Mouse (Mus musculus): Measurements from ENCODE around the gene Icam5. TPM values are rescaled to one million over a fixed set of nuclear protein-coding genes. Genes with fewer than 3 reads are reported as not detected.
"Not testable (repeated sequence)": the region's sequence is repeated elsewhere in the genome, so short reads cannot be mapped to it uniquely, and the experiment has no call there.

Gene Icam5
- polyA plus RNA-seq, 1 experiment from 2014 or later, result 0.15 TPM

DNA sequence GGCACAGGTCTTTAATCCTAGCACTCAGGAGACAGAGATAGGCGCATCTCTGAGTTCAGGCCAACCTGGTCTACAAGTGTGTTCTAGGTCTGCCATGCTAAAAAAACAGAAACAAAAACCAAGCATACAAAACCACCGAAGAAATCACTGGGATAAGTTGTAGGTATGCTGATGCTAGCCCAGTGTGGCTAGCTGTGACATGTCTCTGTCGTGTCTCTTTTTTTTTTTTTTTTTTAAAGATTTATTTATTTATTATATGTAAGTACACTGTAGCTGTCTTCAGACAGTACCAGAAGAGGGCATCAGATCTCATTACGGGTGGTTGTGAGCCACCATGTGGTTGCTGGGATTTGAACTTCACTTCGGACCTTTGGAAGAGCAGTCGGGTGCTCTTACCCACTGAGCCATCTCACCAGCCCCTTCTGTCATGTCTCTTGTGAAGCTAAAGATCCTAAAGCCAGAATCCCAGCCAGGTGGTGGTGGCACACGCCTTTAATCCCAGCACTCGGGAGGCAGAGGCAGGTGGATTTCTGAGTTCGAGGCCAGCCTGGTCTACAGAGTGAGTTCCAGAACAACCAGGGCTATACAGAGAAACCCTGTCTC is 20.8 kb upstream of the Icam5 start:
- not testable (repeated sequence) for H3K4me3 ChIP-seq (replicated peaks; ENCODE audit: low read length); H3K4me2 ChIP-seq (ENCODE audit: low read depth, low read length); H3K36me3 ChIP-seq (ENCODE audit: control insufficient read depth, insufficient read depth, low read length); ATAC-seq (ENCODE audit: insufficient read depth, low FRiP score); H3K9ac ChIP-seq (ENCODE audit: low read length); H3K27me3 ChIP-seq (ENCODE audit: control insufficient read depth, insufficient read depth, low read length); H3K9me3 ChIP-seq (replicated peaks; ENCODE audit: control insufficient read depth, low read length)
- WGBS, result 69% methylated on average over 9 of the region's 9 CpGs
- H3K4me1 ChIP-seq (ENCODE audit: control insufficient read depth, insufficient read depth, low read length), result peaks cover 14% of the 10 kb centered on the region
- H3K27ac ChIP-seq (ENCODE audit: low read length), result peak overlapping the region; percentile 84; the same call in 1 of the 2 replicates

DNA sequence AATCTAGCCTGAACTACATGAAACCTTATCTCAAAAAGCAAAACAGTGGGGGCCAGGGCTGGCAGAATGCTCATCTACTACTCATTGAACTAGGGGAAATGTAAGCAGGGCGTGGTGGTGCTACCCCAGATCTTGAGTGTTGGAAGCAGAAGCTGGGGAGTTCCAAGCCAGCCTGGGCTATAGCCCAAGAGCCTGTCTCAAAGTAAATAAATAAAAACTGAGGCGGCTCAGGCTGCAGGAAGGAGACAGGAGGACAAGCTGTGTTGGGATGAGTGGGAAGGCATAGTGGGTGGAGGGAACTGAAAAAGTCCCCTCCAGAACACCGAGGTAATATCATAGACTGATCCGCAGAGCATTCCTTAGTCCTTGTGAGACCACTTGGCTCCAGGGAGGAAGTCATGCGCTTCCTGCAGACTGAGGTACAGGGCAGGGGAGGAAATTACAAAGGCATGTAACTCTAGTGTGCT is 20.0 kb upstream of the Icam5 start:
- H3K4me3 ChIP-seq (replicated peaks; ENCODE audit: low read length), result no peak overlapping the region
- no peak overlapping the region for H3K4me2 ChIP-seq (ENCODE audit: low read depth, low read length)
- no peaks in the 10 kb centered on the region for H3K9me3 ChIP-seq (replicated peaks; ENCODE audit: control insufficient read depth, low read length)
- ATAC-seq (ENCODE audit: insufficient read depth, low FRiP score), result peak; percentile 53
- peaks cover 9% of the 10 kb centered on the region for H3K36me3 ChIP-seq (ENCODE audit: control insufficient read depth, insufficient read depth, low read length)
- peaks cover 6% of the 10 kb centered on the region; the same call in 1 of the 2 replicates for H3K27me3 ChIP-seq (ENCODE audit: control insufficient read depth, insufficient read depth, low read length)
- peaks cover 19% of the 10 kb centered on the region for H3K4me1 ChIP-seq (ENCODE audit: control insufficient read depth, insufficient read depth, low read length)
- H3K27ac ChIP-seq (ENCODE audit: low read length), result peak overlapping the region; percentile 84
- no peak overlapping the region for H3K9ac ChIP-seq (ENCODE audit: low read length)
- 42% methylated on average over 5 of the region's 5 CpGs for WGBS

DNA sequence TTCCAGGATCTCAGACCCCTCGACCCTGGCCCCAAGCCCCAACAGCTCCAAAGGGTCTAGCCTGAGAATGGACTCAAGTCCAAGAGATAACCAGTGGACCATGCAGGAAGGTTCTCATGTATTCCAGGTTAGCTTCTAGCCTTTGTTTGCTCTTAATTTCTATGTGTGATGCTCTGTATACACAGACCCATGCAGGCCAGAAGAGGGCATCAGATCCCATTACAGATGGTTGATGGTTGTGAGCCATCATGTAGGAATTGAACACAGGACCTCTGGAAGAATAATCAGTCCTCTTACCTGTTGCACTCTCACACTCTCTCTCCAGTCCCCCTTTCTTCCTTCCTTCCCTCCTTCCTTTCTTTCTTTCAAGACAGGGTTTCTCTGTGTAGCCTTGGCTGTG is 19.5 kb upstream of the Icam5 start:
- peak overlapping the region; percentile 84; the same call in 1 of the 2 replicates for H3K27ac ChIP-seq (ENCODE audit: low read length)
- H3K9me3 ChIP-seq (replicated peaks; ENCODE audit: control insufficient read depth, low read length), result no peaks in the 10 kb centered on the region

DNA sequence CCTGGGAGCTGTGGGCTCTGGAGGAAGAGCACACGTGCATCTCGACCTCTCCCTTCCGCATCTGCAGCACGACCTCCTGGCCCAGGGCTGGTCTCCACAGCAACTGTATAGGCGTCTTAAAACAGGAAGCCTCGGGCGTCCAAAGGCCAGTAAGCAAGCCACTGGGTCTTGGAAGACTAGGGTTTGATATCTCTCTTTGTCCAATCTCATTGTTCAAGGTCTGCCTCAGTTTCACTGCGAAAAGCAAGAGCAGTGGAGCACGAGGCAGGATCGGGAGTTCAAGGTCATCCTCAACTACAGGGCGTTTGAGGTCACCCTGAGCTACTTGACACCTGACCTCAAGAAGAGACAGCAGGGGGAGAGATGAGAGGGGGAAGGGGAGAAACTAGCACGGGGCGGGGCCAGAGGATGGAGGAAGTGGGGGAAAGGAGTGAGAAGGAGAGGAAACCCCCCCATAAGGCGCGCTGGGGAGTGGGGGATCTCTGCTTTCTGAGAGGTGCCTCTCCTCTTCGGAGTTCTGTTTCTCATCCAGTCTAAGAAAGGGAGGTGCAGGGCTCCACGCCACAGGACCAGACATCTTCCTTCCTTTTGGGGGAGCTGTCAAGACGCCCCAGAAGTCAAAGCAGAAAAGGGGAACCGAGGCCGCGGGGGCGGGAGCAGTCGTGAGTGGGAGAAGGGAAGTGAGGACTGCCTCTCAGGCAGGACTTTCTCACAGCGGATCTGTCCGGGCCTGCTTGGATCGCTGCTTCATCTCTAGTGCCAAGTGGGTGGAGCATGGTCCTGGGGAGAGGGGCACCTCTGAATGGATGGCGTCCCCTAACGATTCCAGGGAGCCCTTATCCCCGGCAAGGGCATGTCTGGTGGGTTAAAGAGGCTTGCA is 16.9 kb upstream of the Icam5 start:
- peak overlapping the region; percentile 38; the same call in 1 of the 2 replicates for H3K27ac ChIP-seq (ENCODE audit: low read length)
- H3K4me2 ChIP-seq (ENCODE audit: low read depth, low read length), result peak overlapping the region; percentile 72
- H3K4me1 ChIP-seq (ENCODE audit: control insufficient read depth, insufficient read depth, low read length), result peaks cover 24% of the 10 kb centered on the region
- no peaks in the 10 kb centered on the region for H3K9me3 ChIP-seq (replicated peaks; ENCODE audit: control insufficient read depth, low read length)
- H3K27me3 ChIP-seq (ENCODE audit: control insufficient read depth, insufficient read depth, low read length), result peaks cover 10% of the 10 kb centered on the region
- peak overlapping the region; percentile 68 for H3K9ac ChIP-seq (ENCODE audit: low read length)
- no peaks in the 10 kb centered on the region for H3K36me3 ChIP-seq (ENCODE audit: control insufficient read depth, insufficient read depth, low read length)
- peak overlapping the region; percentile 52 for H3K4me3 ChIP-seq (replicated peaks; ENCODE audit: low read length)
- 3% methylated on average over 29 of the region's 29 CpGs for WGBS
- peak; percentile 60 for ATAC-seq (ENCODE audit: insufficient read depth, low FRiP score)

More for the DNA sequence above, 19.5 kb upstream of the Icam5 start:
- peaks cover 7% of the 10 kb centered on the region for H3K36me3 ChIP-seq (ENCODE audit: control insufficient read depth, insufficient read depth, low read length)
- 47% methylated on average over 1 of the region's 1 CpGs for WGBS
- peaks cover 23% of the 10 kb centered on the region for H3K4me1 ChIP-seq (ENCODE audit: control insufficient read depth, insufficient read depth, low read length)
- no peak overlapping the region for H3K9ac ChIP-seq (ENCODE audit: low read length)
- ATAC-seq (ENCODE audit: insufficient read depth, low FRiP score), result no peak
- H3K4me2 ChIP-seq (ENCODE audit: low read depth, low read length), result no peak overlapping the region
- no peak overlapping the region for H3K4me3 ChIP-seq (replicated peaks; ENCODE audit: low read length)
- peaks cover 9% of the 10 kb centered on the region for H3K27me3 ChIP-seq (ENCODE audit: control insufficient read depth, insufficient read depth, low read length)

DNA sequence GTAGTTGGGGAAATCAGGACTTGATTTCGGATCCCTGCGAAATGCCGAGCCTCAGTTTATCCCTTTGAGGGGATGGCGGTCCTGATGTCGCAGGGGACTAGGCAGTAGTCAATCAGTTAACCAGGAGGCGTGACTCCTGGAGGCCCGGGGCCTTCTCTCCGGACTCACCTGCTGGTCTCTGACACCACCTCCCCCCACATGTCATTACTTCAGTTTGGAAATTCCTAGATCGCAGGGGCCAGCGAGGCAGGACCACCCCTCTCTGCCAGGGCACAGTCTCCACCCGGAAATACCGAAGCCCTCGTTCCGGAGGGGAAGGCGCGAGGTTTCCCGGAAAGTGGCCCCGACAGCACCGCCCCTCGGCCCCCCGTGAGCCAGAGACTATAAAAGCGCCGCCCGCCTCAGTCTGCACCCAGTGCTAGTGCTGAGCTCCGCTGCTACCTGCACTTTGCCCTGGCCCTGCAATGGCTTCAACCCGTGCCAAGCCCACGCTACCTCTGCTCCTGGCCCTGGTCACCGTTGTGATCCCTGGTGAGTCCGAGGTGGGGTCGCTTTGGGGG is 16.2 kb upstream of the Icam5 start, which contains the start of gene Icam1:
Gene Icam1, plus strand, starts transcription at position 415 of the 560 bp plus-strand sequence.
- Histone ChIP-seq H3K27me3 (ENCODE audit: control insufficient read depth, insufficient read depth, low read length) (peaks cover 10% of the 10 kb centered on the region), H3K4me1 (ENCODE audit: control insufficient read depth, insufficient read depth, low read length) (peaks cover 24% of the 10 kb centered on the region), H3K36me3 (ENCODE audit: control insufficient read depth, insufficient read depth, low read length) (no peaks in the 10 kb centered on the region), H3K27ac (ENCODE audit: low read length) (peak within 1 kb of the TSS; percentile 38; the same call in 1 of the 2 replicates), H3K9ac (ENCODE audit: low read length) (peak within 1 kb of the TSS; percentile 68), H3K9me3 (replicated peaks; ENCODE audit: control insufficient read depth, low read length) (no peaks in the 10 kb centered on the region), H3K4me3 (replicated peaks; ENCODE audit: low read length) (peak within 1 kb of the TSS; percentile 52), H3K4me2 (ENCODE audit: low read depth, low read length) (peak within 1 kb of the TSS; percentile 72)
- WGBS, result under 1% methylated on average over 30 of the region's 30 CpGs
- ATAC-seq (ENCODE audit: insufficient read depth, low FRiP score), result peak; percentile 71

DNA sequence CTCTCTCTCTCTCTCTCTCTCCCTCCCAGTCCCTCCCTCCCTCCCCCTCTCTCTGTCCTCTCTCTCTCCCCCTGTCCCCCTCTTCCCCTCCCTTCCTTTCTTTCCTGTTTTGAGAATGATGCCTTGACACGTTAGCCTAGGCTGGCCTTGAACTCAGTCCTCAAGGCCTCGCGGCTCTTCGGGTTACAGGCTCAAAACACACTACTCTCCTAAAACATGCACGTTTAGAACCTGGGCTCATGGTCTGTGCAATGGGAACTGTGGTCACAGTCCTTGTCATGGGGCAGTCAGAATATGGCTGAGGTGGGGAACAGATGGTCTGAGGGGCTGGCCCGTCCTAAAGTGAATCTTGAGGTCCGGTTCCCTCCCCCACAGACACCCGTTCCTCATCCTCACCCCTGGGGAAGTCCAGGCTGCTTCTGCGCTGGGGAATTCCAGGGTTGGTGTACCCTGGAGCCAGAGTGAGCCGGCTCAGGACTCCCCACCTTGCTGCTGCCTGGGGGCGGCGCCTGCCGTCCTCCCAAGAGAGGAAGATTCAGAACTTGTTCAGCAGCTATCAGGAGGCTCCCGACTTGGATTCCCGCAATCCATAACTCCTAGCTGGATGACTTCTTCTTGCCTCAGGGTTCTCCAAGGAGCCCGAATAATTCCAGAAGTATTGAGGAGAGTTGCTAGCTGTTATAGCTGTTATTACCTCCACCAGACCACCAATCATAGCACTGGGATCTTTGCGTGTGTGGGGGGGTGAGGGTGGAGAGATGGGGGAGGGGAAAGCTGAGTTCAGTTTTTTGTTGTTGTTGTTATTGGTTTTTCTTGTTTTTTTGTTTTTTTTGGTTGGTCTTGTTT is 15.3 kb upstream of the Icam5 start:
- Histone ChIP-seq H3K9ac (ENCODE audit: low read length) (peak overlapping the region; percentile 68), H3K27me3 (ENCODE audit: control insufficient read depth, insufficient read depth, low read length) (peaks cover 10% of the 10 kb centered on the region), H3K27ac (ENCODE audit: low read length) (no peak overlapping the region), H3K36me3 (ENCODE audit: control insufficient read depth, insufficient read depth, low read length) (no peaks in the 10 kb centered on the region), H3K4me3 (replicated peaks; ENCODE audit: low read length) (peak overlapping the region; percentile 52), H3K4me2 (ENCODE audit: low read depth, low read length) (peak overlapping the region; percentile 72), H3K9me3 (replicated peaks; ENCODE audit: control insufficient read depth, low read length) (no peaks in the 10 kb centered on the region), H3K4me1 (ENCODE audit: control insufficient read depth, insufficient read depth, low read length) (peaks cover 24% of the 10 kb centered on the region)
- no peak for ATAC-seq (ENCODE audit: insufficient read depth, low FRiP score)
- 5% methylated on average over 17 of the region's 17 CpGs for WGBS

DNA sequence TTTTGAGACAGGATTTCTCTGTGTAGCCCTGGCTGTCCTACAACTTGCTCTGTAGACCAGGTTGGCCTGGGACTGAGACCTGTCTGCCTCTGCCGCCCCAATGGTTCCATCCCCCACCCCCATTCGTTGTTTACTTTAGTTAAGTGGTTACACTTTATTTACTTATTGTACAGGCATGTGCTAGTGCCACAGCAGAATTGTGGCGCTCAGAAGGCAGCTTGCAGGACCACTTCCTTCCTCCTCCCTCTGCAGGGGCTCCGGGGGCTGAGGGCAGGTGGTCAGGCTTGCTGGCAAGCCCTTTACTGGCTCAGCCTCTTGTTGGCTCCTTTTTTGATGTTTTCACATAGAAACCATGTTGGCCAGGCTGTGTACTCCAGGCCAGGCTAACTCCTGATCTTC is 14.7 kb upstream of the Icam5 start:
- Histone ChIP-seq H3K27ac (ENCODE audit: low read length) (no peak overlapping the region), H3K9ac (ENCODE audit: low read length) (no peak overlapping the region; the same call in 1 of the 2 replicates)

DNA sequence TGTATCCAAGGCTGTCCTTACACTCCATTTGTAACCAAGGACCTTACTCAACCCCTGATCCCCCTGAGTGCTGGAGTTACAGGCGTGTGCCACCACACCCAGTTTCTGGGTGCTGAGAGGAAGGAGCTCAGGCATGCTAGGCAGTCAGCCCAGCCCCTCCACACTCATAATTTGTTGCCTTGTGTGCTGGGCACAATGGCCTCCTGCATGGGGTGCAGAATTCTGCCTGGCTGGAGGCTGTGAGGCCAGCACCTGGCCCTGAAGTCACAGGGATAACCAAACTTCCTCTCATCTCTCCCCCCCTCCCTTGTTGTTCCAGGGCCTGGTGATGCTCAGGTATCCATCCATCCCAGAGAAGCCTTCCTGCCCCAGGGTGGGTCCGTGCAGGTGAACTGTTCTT is 13.3 kb upstream of the Icam5 start:
- H3K9ac ChIP-seq (ENCODE audit: low read length), result no peak overlapping the region
- 72% methylated on average over 2 of the region's 2 CpGs for WGBS
- H3K4me3 ChIP-seq (replicated peaks; ENCODE audit: low read length), result no peak overlapping the region
- H3K27ac ChIP-seq (ENCODE audit: low read length), result no peak overlapping the region
- ATAC-seq (ENCODE audit: insufficient read depth, low FRiP score), result no peak
- H3K27me3 ChIP-seq (ENCODE audit: control insufficient read depth, insufficient read depth, low read length), result peaks cover 10% of the 10 kb centered on the region
- H3K36me3 ChIP-seq (ENCODE audit: control insufficient read depth, insufficient read depth, low read length), result no peaks in the 10 kb centered on the region
- H3K4me1 ChIP-seq (ENCODE audit: control insufficient read depth, insufficient read depth, low read length), result peaks cover 20% of the 10 kb centered on the region
- no peak overlapping the region for H3K4me2 ChIP-seq (ENCODE audit: low read depth, low read length)
- H3K9me3 ChIP-seq (replicated peaks; ENCODE audit: control insufficient read depth, low read length), result no peaks in the 10 kb centered on the region

More for the DNA sequence above, 14.7 kb upstream of the Icam5 start:
- peak overlapping the region; percentile 72 for H3K4me2 ChIP-seq (ENCODE audit: low read depth, low read length)
- peaks cover 23% of the 10 kb centered on the region for H3K4me1 ChIP-seq (ENCODE audit: control insufficient read depth, insufficient read depth, low read length)
- H3K4me3 ChIP-seq (replicated peaks; ENCODE audit: low read length), result peak overlapping the region; percentile 52
- 33% methylated on average over 4 of the region's 4 CpGs for WGBS
- no peak for ATAC-seq (ENCODE audit: insufficient read depth, low FRiP score)
- H3K36me3 ChIP-seq (ENCODE audit: control insufficient read depth, insufficient read depth, low read length), result no peaks in the 10 kb centered on the region
- H3K27me3 ChIP-seq (ENCODE audit: control insufficient read depth, insufficient read depth, low read length), result peaks cover 10% of the 10 kb centered on the region
- no peaks in the 10 kb centered on the region for H3K9me3 ChIP-seq (replicated peaks; ENCODE audit: control insufficient read depth, low read length)

Measured in stomach, embryonic 16.5 days (tissue).